Mouse (Mus musculus) ovary, adult 2 months (tissue): ENCODE measurements around the gene 1810065E05Rik. TPM values are rescaled to one million over a fixed set of nuclear protein-coding genes. Genes with fewer than 3 reads are reported as not detected.

ENCODE experiments used
- polyA plus RNA-seq: library from polyadenylated mRNA; depleted of rRNA; stranded (reverse); fragments of >200 nt; gene quantifications from 2 replicates; pipeline ENCODE4 v1.2.3, GENCODE M21; 2012; rRNA removed

1810065E05Rik gene
- 0.42 and 1.6 TPM in 2 replicates for polyA plus RNA-seq

DNA sequence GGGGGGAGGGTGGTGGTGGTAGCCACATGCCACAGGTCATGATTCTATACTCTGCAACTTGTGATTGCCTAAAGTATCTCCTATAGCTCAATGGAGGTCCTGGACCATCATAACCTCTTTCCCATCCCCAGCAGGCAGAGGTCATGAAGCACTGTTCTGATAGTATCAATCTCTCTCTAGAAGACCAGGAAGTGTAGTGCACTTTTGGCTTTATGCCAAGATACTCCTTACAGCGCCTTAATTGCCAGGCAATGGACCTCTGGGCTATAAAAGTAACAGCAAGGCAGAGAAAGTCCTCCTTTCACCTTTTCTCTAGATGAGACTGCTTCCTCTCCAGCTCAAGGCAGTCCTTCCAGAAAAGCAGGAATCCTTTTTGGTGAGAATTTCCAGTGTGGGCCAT, at the start of gene 1810065E05Rik:
Gene 1810065E05Rik (plus strand): TSS at position 297 of the 400 bp plus-strand sequence.

DNA sequence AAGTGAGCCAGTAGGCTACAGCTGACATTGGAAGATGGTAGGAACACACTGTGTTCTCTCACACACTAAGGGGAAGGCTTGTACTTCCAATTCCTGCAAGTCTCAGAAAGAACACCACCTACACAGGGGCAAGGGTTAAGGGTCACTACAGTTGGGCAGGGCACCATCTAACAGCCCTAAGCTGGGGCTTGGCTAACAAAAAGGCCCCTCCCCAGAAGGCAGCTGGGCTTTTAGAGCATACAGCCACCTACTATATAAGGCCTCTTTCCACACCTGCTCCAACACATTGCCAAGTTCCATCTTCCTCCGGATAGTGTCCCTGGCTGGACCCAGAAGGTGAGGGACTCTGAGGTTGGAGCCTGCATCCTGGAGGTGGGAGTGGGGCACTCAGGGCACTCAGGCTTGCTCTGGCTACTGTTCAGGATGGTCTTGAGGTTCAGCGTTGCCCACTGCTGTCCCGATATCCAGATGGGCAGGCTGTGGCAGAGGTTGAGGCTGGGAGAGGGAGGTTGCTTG, 42.1 kb upstream of the 1810065E05Rik start, which contains the start of gene Lypd8:
Gene Lypd8 (plus strand): TSS at position 281 of the 516 bp plus-strand sequence.

DNA sequence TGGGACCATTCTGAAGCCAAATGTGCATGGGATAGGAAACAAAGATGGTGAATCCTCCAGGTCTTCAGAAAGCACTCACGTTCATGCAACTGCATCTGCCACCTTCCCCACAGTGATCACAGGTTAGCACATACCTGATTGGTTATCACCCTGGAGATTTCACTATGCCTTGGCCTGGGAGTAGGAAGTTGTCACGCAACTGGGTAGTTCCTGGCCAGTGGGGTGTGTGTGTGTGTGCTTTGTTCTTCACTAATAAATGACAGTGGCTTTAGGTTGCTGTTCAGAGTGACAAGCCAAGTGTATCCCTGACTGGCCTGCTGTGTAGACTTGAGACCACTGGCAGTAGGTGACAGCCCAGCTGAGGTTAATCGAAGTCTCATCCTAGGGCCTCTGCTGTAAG, 11.3 kb downstream of the 1810065E05Rik start, which contains the start of gene Gm12253:
Gene Gm12253 (plus strand): TSS at position 301 of the 400 bp plus-strand sequence.

DNA sequence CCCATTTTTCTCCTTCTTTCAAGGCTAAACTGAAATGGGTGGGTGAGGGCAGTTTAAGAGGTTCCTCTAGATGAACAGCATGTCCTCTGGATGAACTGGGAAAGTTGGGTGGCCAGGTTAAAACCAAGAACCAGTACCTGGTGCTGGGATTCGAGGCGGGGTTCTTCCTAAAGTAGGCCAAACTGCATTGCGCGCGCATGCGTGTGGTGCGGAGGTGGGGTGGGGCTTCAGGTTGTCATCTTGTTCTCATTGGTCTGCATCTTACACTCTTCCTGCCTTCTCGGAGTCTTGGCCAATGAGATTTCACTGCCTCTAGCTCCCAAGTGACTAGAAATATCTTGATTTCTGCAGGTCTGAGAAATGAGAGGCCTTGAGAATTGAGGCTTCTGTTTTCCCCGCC, 31.8 kb downstream of the 1810065E05Rik start, which contains the start of gene Lypd9:
Gene Lypd9 (minus strand): TSS at position 165 of the 400 bp plus-strand sequence.

DNA sequence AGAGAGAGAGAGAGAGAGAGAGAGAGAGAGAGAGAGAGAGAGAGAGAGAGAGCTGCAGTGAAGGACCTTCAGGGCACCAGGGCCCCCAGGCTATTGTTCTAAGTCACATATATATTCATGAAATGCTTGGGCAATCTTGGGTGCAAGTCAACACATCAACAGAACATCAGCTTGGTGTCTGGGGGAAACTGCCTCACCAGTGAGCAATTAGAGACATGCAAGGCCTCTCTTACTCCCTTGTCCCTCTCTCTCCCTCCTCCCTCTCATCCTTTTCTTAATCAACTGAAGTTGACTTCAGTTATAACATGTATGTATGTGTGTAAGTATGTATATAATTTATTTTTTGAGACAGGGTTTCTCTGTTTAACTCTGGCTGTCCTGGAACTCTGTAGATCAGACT, 41.3 kb downstream of the 1810065E05Rik start, which contains the start of gene Olfr30:
Gene Olfr30 (minus strand): TSS at position 101 of the 400 bp plus-strand sequence.

Other genes starting within 250 kb of the 1810065E05Rik start
- gene Mrpl22, start 249.4 kb upstream of the 1810065E05Rik start, polyA plus RNA-seq: 25.5 and 30.1 TPM in 2 replicates
- 7.7 and 11.5 TPM in 2 replicates for gene Igtp, start 221.6 kb upstream of the 1810065E05Rik start, polyA plus RNA-seq
- gene Irgm2, start 221.5 kb upstream of the 1810065E05Rik start, polyA plus RNA-seq: 9.3 and 12.9 TPM in 2 replicates
- 0.25 and 0.50 TPM in 2 replicates for gene 4930438A08Rik, start 146.3 kb upstream of the 1810065E05Rik start, polyA plus RNA-seq
- gene Zfp692, start 114.0 kb upstream of the 1810065E05Rik start, polyA plus RNA-seq: 40.8 and 41.4 TPM in 2 replicates
- 58.2 and 61.2 TPM in 2 replicates for gene Zfp672, start 90.8 kb upstream of the 1810065E05Rik start, polyA plus RNA-seq
- gene Sh3bp5l, start 90.4 kb upstream of the 1810065E05Rik start, polyA plus RNA-seq: 34.0 and 37.9 TPM in 2 replicates
- gene Lypd8, start 42.1 kb upstream of the 1810065E05Rik start, polyA plus RNA-seq: 0.80 and 1.4 TPM in 2 replicates
- not detected in 2 replicates for gene Gm12253, start 11.4 kb downstream of the 1810065E05Rik start, polyA plus RNA-seq
- not detected in 2 replicates for gene Lypd9, start 31.8 kb downstream of the 1810065E05Rik start, polyA plus RNA-seq
- gene Olfr30, start 41.2 kb downstream of the 1810065E05Rik start, polyA plus RNA-seq: not detected in 2 replicates
- not detected in 2 replicates for gene Olfr332, start 71.4 kb downstream of the 1810065E05Rik start, polyA plus RNA-seq
- gene Olfr331, start 81.5 kb downstream of the 1810065E05Rik start, polyA plus RNA-seq: 0.20 TPM in 1 of 2 replicates, not detected in the other
- 4.6 and 8.1 TPM in 2 replicates for gene Olfr330, start 113.7 kb downstream of the 1810065E05Rik start, polyA plus RNA-seq
- 2.4 and 4.6 TPM in 2 replicates for gene Olfr329-ps, start 125.3 kb downstream of the 1810065E05Rik start, polyA plus RNA-seq
- gene Olfr328, start 134.5 kb downstream of the 1810065E05Rik start, polyA plus RNA-seq: 0.24 and 0.40 TPM in 2 replicates
- 0.50 TPM in 1 of 2 replicates, not detected in the other for gene Olfr224, start 149.4 kb downstream of the 1810065E05Rik start, polyA plus RNA-seq
- not detected in 2 replicates for gene Olfr325, start 156.6 kb downstream of the 1810065E05Rik start, polyA plus RNA-seq
- gene Olfr324, start 174.0 kb downstream of the 1810065E05Rik start, polyA plus RNA-seq: not detected in 2 replicates
- gene 2210407C18Rik, start 195.0 kb downstream of the 1810065E05Rik start, polyA plus RNA-seq: 0.28 TPM in 1 of 2 replicates, not detected in the other
- gene Olfr323, start 209.4 kb downstream of the 1810065E05Rik start, polyA plus RNA-seq: not detected in 2 replicates
- gene Trim58, start 219.4 kb downstream of the 1810065E05Rik start, polyA plus RNA-seq: 0.06 TPM in 1 of 2 replicates, not detected in the other
- gene Olfr322, start 237.7 kb downstream of the 1810065E05Rik start, polyA plus RNA-seq: not detected in 2 replicates